Mouse (Mus musculus): ENCODE data around the gene Gm26938.

Gm26938 gene

DNA sequence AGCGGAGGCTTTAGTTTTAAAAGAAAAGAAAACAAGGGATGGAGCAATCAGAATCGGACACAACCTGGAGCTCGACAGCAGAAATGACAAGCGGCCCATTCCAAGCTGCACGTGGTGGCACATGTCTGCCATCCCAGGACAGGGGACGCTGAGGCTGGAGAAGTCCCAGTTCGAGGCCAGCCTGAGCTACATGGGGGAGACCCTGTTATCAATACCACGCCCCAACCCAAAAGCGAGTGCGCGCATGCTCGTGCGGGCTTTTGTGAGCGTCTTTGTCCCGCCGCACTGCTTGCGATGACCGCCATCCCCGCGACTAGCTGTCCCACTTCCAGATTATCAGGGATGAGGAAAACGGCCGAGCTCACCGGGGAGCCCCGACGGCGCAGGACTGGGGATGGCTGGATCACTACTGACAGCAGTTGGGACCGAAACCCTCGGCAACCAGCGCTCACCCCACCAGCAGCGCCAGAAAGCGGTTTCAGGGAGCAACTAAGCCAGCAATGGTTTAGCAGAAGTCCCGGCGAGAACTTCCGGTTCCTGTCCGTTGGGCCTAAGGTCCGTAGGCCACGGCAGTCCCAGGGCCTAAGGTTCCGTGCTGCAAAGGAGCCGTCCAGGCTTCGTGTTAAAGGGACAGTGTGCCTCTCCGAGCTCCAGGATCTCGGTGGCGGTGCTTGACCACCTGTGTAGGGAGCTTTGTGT lies at the start of gene Gm26938, which contains the start of gene Psmg3:
TSS of gene Gm26938 (minus strand) at position 51 of the 699 bp plus-strand sequence.
TSS of gene Psmg3 (minus strand) at position 529 of the 699 bp plus-strand sequence.
- peak; percentile 90 for DNase-seq

- no peak for DNase-seq
Observed at GRCm38 (mm10) chr5:139871526-139871925, 45.3 kb upstream of the Gm26938 start.

DNA sequence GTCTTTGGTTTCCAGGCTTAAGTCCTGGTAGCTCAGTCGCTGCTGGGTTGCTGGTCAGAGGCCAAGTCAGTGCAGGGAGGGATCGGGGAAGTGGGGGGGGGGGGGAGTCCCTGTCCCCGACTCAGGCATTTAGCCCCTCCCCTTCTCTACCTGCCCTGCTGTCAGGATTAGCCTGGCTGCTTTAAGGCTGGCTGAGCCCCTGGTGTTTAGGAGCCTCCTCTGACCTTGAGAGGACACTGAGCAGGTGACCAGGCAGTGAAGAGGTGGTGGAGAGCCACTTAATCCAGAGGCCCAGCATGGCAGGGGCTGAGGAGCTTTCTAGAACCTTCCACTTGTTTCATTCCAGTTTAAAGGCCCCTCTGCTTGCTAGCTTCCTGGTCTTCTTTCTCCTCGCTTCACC lies 44.7 kb upstream of the Gm26938 start:
- no peak for DNase-seq

DNA sequence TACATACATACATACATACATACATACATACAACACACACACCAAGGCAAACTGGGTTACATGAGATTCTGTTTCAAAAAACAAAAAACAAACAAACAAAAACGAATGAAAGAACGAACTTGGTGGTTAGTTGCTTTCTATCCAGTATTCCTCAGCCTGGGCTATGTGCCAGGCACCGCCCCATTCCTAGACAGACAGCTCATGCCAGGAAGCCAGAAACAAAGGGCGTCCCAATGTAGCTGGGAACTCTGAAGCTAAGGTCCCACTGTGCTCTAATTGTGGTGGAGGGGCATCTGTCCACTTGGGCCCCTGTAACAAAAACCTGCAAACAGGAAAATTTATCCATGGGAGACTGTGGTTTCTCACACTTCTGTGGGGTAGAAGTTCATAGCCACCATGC lies 36.6 kb upstream of the Gm26938 start:
- no peak for DNase-seq

DNA sequence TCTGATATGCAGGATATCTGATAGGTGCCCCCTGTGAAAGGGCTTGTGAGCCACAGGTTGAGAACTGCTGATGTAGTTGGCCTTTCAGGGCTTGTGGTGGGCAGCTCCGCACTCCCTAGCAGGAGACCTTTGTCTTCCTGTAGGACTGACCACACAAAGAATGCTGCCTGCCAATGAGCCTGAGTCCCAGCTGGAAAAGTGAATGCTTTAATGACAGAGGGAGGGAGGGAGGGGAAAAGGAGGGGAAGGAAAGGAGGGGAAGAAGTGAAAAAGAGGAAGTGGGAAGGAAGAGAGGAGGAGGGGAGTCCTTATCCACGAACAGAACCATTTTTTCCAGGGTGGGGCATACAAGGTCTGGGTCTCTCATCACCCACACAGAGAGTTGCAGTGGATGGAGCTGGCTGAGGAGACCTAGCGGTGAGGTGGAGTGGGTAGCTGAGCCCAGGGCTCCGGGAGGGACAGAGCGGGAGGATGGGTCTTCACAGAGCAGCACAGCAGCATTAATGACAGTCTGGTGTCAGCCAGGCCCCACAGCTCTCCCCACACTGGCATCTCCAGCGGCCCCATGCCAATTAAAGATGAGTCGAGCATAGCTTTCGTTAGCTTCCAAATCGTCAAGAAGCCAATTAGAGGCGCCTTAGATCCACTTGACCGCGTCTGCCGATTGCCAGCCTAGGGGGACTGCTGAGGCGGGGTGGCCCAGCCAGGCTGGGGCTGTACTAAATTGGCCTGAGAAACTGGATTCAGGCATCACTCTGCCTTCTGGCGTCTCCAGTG lies 34.3 kb upstream of the Gm26938 start:
- no peak for DNase-seq

DNA sequence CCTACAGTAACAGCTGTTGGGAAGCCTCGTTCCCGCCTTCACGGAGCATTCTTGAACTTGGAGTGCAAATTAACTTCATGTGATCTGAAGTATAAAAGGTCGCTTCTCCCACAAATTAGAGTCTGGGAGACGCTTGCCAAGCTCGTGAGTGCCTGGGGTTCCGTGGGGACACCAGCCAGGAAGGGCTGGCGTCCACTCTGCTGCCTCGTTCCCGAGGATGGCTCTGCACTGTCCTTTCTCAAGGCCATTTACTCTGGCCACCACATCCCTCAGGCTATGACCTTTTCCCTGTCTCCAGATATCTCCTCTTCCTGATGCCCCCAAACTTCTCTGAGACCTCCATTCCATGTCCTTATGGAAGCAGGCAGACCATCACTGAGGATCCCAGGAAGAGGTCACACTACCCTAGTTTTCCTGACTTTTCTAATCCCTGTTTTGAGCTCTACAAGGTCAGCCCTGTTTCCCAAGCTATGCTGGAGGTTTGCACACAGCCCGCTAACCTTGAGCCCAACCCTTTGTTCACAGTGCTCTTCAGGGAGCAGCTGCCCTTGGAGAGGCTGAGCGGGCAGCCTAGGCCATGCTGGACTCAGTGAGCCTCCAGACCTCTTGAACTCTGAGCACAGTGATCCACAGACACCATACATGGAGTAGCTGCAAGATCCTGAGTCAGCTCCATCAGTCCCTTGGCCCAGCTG lies 23.6 kb upstream of the Gm26938 start:
- DNase-seq, result no peak

GRCm38 (mm10) chr5:139839142-139839541 lies 12.9 kb upstream of the Gm26938 start:
- no peak for DNase-seq

- DNase-seq, result peak; percentile 75
Observed at GRCm38 (mm10) chr5:139838476-139838892, 12.3 kb upstream of the Gm26938 start.

GRCm38 (mm10) chr5:139835706-139836105 lies 9.5 kb upstream of the Gm26938 start:
- DNase-seq, result no peak

GRCm38 (mm10) chr5:139832125-139832524 lies 5.9 kb upstream of the Gm26938 start:
- DNase-seq, result no peak

DNA sequence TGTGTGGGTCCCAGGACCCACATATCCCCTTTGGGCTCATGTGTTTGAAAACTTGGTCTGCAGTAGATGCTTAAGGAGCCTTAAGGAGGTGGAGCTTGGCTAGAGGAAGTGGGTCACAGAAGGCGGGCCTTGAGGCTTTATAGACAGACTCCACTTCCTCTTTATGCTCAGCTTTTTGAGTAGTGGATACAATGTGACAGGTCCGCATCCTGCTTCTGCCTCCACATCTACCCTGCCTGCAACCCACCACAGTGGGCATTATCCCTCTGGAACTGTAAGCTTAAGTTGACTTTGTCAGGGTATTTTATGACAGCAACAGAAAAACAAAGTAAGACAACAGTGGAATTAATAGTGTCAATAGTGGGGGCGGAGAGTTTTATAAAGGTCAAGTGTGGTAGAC lies 4.5 kb upstream of the Gm26938 start:
- DNase-seq, result peak; percentile 55

GRCm38 (mm10) chr5:139829384-139829783 lies 3.2 kb upstream of the Gm26938 start:
- DNase-seq, result no peak

DNA sequence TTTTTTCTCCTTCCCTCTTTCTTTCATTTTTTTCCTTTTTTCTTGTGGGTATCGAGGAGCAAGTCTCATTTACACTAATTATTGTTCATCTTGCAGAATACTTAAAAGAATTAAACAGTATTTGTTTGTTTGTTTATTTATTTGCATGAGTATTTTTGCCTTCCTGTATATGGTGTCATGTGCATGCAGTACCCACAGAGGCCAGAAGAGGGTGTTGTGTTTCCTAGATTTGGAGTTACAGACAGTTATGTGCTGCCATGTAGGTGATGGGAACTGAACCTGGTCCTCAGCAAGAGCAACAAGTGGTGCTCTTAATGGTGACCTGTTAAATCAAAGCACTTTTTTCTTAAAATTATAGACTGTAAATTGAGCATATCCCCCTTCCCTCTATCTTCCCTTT lies 1.4 kb upstream of the Gm26938 start:
- no peak for DNase-seq

DNA sequence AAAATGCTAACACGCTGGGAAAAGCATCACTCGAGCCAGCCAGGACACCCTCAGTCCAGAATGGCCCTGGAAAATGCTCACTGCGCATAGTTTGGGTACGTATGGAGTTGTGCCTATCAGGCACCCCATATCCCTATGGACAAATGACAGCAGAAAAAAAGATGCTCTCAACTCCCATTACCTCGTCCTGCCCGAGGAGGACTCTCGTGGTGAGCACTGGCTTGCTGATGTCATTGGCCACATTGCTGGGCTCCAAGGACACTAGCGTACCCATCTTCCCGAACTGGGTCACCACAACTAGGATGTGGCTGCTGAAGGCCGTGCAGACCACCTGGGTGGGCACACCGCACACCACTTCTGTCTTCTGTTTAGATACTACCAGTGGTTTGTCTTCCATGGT lies 260 bp downstream of the Gm26938 start:
- DNase-seq, result no peak

DNA sequence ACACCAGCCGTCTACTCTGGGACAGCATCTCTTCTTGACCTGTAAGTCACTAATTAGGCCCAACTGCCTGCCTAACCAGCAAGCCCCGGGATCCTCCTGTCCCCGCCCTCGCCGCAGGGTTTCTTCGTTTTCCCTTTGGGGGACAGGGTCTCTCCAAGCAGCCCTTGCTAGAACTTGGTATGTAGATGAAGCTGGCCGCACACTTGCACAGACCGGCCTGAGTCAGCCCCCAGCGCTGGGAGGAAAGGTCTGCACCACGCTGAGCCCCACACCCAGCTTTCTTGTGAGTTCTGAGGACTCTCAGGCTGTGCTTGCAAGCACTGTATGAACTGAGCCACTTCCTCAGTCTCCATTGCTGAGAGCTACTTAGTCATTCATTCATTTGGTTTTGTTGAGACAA lies 1.7 kb downstream of the Gm26938 start:
- no peak for DNase-seq

DNA sequence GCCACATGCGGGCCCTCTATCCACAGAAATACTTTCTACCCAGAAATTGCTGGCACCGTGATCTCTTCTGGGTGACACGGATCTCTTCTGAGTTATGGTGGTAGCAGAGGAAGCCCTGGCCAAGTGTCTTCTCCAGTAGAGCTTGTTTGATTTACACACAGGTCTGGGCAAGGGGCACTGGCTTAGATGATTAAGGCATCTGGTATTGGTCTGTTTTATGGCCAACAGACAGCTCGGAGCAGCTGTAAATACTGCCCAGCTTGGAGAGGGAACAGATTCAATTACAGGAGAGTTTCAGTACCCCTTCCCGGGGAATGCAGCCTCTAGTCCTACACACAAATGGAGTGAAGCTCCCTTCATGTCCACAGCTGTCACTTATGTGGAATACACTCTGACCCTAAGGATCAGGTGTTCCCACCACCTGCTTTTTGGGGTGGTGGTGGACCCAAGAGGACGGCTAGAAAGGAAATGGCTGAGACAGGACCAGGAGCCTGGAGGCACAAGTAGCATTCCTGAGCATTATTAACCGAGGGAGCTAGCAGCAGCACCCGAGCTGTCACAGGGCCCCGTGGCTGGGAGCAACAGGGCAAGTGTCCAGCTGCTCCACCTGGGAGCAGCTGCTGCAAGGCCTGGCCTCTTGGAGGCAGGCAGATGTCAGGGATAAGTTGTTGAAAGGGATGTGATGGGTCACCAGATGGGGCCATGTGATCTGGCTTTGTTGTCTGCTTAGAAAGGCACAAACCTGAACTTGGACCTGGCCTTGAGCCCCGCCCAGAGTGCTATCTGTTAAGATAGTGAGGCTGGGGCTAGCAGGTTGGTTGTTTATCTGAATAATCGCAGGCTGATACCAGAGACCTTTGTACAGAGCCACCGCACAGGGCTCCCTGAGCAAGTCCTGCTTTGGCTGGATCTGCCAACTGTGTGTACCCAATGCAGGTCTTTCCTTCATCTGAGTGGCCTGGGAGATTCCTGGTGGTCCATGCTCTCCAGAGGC lies 4.4 kb downstream of the Gm26938 start:
- no peak for DNase-seq

DNA sequence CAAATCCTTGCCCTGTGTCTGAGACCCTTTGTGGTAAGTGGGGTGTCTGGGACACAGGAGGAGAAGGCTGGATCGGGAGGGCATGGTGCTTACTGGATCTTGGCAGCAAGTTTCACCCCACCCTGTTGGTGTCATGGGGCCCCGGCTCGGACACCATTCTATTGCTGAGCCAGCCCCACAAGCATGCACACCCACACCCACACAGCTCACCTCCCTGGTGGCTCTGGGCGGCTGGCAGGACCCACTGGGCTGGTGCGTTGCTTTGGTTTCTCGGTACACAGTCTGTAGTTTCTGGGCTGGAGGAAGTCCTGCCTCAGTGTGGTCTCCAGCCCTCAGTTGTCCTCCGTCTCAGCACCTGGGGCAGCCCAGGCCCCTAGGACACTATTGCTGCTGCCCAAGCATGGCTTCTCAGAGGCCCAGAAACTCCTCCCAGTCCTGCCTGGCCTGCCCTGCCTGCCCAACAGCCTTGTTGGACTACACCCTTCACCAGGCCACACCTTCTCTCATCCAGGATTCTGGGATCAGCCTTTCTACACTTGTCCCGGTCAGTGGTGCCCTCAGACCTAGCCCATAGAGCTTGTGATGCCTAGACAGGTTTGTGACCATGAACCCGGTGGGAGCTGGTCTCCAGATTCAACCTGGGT lies 6.5 kb downstream of the Gm26938 start, which contains the start of gene Tmem184a:
TSS of gene Tmem184a (minus strand) at position 380 of the 644 bp plus-strand sequence.
- no peak for DNase-seq

- peak; percentile 67 for DNase-seq
Observed at GRCm38 (mm10) chr5:139818801-139819200, 7.4 kb downstream of the Gm26938 start.

- DNase-seq, result no peak
Observed at GRCm38 (mm10) chr5:139818056-139818455, 8.2 kb downstream of the Gm26938 start.

GRCm38 (mm10) chr5:139817292-139817691 lies 8.9 kb downstream of the Gm26938 start:
- no peak for DNase-seq

- no peak for DNase-seq
Observed at GRCm38 (mm10) chr5:139816445-139816844, 9.8 kb downstream of the Gm26938 start.

DNA sequence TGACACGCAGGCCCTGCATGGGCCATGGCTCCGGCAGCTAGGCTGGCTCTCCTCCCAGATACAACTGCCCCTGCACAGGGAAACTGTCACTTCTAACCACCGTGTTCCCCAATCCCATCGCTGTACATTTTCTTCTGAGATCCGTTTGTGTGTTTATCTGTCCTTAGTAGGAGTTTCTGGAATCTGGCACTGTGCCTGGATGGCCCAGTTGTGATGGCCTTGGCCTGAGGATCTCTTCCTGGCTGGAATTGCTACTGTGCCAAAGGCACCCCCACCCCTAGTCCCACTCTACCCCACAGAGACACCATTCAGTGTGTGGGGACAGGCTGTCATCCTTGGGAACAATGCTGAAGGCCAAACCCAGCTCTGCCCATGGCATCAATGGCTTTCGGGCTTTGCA lies 10.2 kb downstream of the Gm26938 start:
- no peak for DNase-seq

Measured in thymus, postnatal 25 days (tissue).